Mouse (Mus musculus) stomach, postnatal 0 days (tissue): ENCODE results near the gene Gm12258.

ENCODE experiments used
- CTCF ChIP-seq: IDR thresholded peaks from 2 replicates; pipeline ENCODE4 v1.5.1; 2016; ENCODE audit warnings: antibody characterized with exemption, low read depth, mild to moderate bottlenecking, moderate library complexity
- EP300 ChIP-seq: optimal IDR thresholded peaks from 2 replicates; pipeline ENCODE3; 2016; ENCODE audit warnings: antibody characterized with exemption

DNA sequence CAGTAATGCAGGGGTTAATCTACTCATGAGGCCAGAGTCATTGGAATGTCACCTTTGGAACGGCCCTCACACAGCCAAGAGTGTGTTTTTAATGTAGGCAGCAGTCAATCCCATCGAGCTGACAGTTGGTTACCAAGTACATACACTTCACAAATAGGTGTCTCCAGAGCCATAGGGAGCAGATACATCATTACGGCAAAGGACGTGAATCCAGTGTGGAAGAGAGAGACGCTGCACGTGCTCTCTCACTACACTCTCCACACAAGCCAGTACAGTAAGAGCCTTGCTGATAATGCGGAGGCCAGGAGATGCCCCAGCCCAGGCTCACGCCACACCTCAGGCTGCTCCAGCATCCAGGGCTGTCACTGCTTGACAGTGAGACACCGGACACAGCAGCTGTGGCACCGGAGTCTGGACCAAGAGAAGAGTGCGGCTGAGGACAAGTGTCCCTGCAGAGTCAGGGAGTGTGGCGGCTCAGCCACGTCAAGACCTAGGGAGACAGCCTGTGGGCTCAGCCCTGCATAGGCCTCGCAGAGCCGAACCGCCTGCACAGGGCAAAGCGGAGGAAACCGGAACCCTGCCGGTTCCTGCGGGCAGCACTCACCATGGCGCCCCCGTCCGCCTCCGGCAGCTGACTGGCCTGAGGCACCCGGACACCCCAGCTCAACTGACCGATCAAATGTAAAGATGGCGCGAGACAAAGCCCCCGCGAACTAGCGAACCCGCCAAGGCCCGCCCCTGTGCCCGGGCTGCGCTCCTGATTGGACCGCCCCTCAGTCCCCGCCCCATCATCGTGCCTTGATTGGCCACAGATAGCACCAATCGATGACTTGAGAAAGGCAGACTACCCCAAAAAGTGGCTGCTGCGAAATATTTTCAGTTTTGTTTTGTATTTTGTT, 56.8 kb downstream of the Gm12258 start, which contains the start of gene Zfp39:
- TF ChIP-seq CTCF: 0 out of 2 replicates have a peak, but pooled peaks have one; percentile 17
- no peak for TF ChIP-seq EP300
